Mouse (Mus musculus) liver, embryonic 16.5 days (tissue): ENCODE results near the gene Frmd4a. TPM values are rescaled to one million over a fixed set of nuclear protein-coding genes. Genes with fewer than 3 reads are reported as not detected.
"Not testable (repeated sequence)": the region's sequence is repeated elsewhere in the genome, so short reads cannot be mapped to it uniquely, and the experiment has no call there.

Source experiments
- ATAC-seq: fragments of 200-750 bp; cut with Nextera tagmentation; 2 replicates; pipeline ENCODE4 v1.8.0; 2017; ENCODE audit warnings: low read depth, mild to moderate bottlenecking, moderate number of reproducible peaks, moderate library complexity
- H3K27ac ChIP-seq: fragments of 300-500 bp; sonication (generic); 2 replicates; pipeline ENCODE4 v1.5.1; 2014; ENCODE audit warnings: mild to moderate bottlenecking, low read length
- H3K27me3 ChIP-seq: fragments of 300-500 bp; sonication (generic); 2 replicates; pipeline ENCODE4 v1.6.1; 2014; ENCODE audit warnings: low read depth, low read length, mixed read lengths; ENCODE audit not compliant: control insufficient read depth, insufficient read depth
- H3K36me3 ChIP-seq: fragments of 300-500 bp; sonication (generic); 2 replicates; pipeline ENCODE4 v1.6.1; 2014; ENCODE audit warnings: mild to moderate bottlenecking; ENCODE audit not compliant: control insufficient read depth, insufficient read depth
- H3K4me1 ChIP-seq: fragments of 300-500 bp; sonication (generic); 2 replicates; pipeline ENCODE4 v1.6.1; 2014; ENCODE audit warnings: low read depth, low read length, mixed read lengths; ENCODE audit not compliant: control insufficient read depth
- H3K4me2 ChIP-seq: fragments of 300-500 bp; sonication (generic); 2 replicates; pipeline ENCODE4 v1.6.1; 2014; ENCODE audit warnings: low read depth, low read length, mixed read lengths
- H3K4me3 ChIP-seq: fragments of 300-500 bp; sonication (generic); 2 replicates; pipeline ENCODE4 v1.5.1; 2014; ENCODE audit warnings: low read depth, mild to moderate bottlenecking, low read length
- H3K9ac ChIP-seq: fragments of 300-500 bp; sonication (generic); 2 replicates; pipeline ENCODE4 v1.6.1; 2014; ENCODE audit warnings: low read depth, low read length
- H3K9me3 ChIP-seq: fragments of 300-500 bp; sonication (generic); replicated peaks from 2 replicates; pipeline ENCODE4 v1.6.1; 2016; ENCODE audit warnings: low read length; ENCODE audit not compliant: control insufficient read depth
- WGBS: fragments of 180-500 bp; shearing (Covaris S2); extraction: QIAGEN DNeasy Blood & Tissue Kit; methylation state at CpG from one replicate; pipeline ENCODE4 v1.1.7; 2014; ENCODE audit not compliant: insufficient replicate concordance; 5-methylcytosine and 5-hydroxymethylcytosine counted together
- polyA plus RNA-seq: library from polyadenylated mRNA; unstranded; fragments of >200 nt; fragmentation: Nextera tagmentation; extraction: Ambion mirVana; gene quantifications from 2 replicates; pipeline ENCODE4 v1.2.1, GENCODE M21; 2015

The Frmd4a gene
- polyA plus RNA-seq, 1 experiment from 2014 or later, result 19.8 TPM

DNA sequence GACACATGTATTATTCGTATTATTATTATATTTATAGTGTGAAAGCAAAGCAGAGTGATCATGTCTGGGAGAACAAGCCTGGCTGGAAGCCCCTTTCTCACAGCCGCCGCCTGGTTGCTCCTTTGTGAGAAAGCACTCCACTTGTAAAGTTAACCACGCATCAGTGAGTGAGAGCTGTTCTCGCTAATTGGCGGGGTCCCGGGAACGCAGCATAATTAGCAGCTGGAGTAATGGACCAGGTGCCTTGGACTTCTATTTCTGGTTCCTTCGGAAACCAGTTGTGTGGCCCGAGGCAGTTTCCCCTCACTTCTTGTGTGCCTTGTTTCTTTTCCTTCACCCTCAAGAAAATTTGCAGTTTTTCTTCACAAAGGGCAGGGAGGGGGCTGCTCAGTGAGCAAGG lies 538.7 kb downstream of the Frmd4a start:
- Histone ChIP-seq H3K9me3 (no peaks in the 10 kb centered on the region), H3K4me3 (no peak overlapping the region), H3K27me3 (no peaks in the 10 kb centered on the region), H3K4me1 (peaks cover 43% of the 10 kb centered on the region), H3K9ac (no peak overlapping the region), H3K4me2 (no peak overlapping the region), H3K27ac (no peak overlapping the region), H3K36me3 (no peaks in the 10 kb centered on the region)
- ATAC-seq, result no peak
- WGBS, result 80% methylated on average over 10 of the region's 10 CpGs

DNA sequence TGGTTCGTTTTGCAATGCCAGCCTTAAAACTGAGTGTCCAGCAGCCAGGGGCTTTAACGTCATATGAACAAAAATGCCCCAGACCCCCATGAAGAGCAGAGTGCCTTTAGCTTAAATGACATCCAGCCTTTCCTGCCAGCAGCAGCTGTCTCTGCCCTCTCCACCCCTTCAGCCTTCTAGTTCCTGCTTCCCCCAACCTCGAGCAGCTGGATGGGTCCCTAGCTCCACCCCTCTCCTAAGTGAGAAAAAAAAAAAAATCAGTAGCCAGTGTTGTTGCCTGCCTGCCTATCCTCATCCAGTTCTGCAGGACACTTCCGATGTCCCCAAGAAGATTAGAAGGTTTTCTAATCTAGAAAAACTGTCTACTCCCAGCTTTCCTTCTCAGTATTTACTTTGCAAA lies 539.5 kb downstream of the Frmd4a start:
- Histone ChIP-seq H3K4me3 (0 out of 2 replicates have a peak overlapping the region, but pooled peaks have one; percentile 6), H3K9me3 (no peaks in the 10 kb centered on the region), H3K9ac (peak overlapping the region; percentile 49), H3K27me3 (no peaks in the 10 kb centered on the region), H3K27ac (peak overlapping the region; percentile 97), H3K4me1 (peaks cover 38% of the 10 kb centered on the region), H3K4me2 (peak overlapping the region; percentile 54), H3K36me3 (0 out of 2 replicates have a peak, but pooled peaks cover under 1% of the 10 kb centered on the region)
- WGBS, result 12% methylated on average over 4 of the region's 4 CpGs
- ATAC-seq, result no peak

GRCm38 (mm10) chr2:4557466-4557865 lies 539.9 kb downstream of the Frmd4a start:
- H3K27ac ChIP-seq, result peak overlapping the region; percentile 97
- 27% methylated on average over 4 of the region's 4 CpGs for WGBS
- peaks cover 37% of the 10 kb centered on the region for H3K4me1 ChIP-seq
- peak overlapping the region; percentile 49 for H3K9ac ChIP-seq
- H3K4me3 ChIP-seq, result peak overlapping the region; percentile 24
- no peaks in the 10 kb centered on the region for H3K27me3 ChIP-seq
- peak overlapping the region; percentile 54 for H3K4me2 ChIP-seq
- H3K9me3 ChIP-seq, result no peaks in the 10 kb centered on the region
- H3K36me3 ChIP-seq, result 0 out of 2 replicates have a peak, but pooled peaks cover 2% of the 10 kb centered on the region
- no peak for ATAC-seq

DNA sequence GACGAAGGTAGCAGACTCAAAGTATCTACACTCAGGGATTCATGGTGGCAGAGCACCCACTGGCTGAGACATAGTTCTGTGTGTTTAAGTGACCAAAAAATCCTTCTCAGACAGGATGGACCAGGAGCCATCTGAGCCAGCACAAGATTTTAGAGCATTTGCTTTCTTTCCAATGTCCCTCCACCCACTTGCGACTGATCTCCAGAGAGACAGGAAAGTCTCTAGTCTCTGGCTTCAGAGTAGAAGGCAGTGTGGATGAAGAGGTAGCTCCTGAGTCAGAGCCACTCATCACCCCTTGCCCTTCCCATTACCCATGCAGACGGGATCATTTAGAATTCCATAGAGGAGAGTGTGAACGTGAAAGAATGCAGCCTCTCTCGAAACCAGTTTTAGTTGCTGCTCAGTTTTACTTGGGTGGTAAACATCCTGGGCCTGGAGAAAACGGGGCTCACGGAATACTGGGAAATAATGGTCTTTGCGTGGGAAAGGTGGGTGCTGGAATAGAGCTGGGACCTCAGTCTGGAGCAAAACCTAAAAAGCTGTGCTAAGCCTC lies 541.2 kb downstream of the Frmd4a start:
- Histone ChIP-seq H3K9ac (peak overlapping the region; percentile 81), H3K27me3 (no peaks in the 10 kb centered on the region), H3K4me1 (peaks cover 41% of the 10 kb centered on the region), H3K4me2 (peak overlapping the region; percentile 76), H3K9me3 (no peaks in the 10 kb centered on the region), H3K27ac (peak overlapping the region; percentile 97), H3K4me3 (peak overlapping the region; percentile 73), H3K36me3 (peaks cover 3% of the 10 kb centered on the region; the same call in 1 of the 2 replicates)
- ATAC-seq, result no peak
- 11% methylated on average over 8 of the region's 8 CpGs for WGBS

DNA sequence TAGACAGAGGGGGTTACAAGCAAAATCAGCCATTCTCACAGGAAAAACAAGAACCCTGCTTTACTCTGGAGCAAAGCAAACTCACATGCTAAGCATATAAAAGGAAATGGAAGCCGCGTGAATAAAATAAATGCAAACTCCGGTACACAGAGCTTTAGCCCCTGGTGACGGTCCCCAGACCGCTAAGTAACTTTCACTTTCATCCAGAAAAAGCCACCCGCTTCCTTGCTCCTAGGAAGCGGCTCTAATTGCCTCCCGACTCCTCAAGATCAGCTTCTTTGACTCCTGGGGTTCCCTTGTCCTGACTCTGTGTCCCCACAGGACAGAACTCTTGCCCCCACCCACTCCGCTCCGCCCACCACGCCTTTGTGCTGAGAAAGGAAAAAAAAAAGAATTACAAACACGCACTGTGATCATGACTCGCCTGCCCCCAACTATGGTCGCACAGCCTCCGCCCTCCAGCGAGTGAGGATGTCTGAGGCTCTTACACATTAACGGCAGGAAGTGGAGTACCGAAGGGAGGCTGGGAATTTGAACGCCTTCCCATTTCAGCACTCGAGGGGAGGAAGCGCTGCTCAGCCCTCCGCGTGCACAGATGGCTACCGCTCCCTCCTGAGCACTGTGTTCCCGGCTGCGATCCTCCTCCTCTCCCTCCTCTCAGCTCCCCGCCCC lies 541.8 kb downstream of the Frmd4a start:
- peak; percentile 42 for ATAC-seq
- H3K4me1 ChIP-seq, result peaks cover 46% of the 10 kb centered on the region
- H3K9me3 ChIP-seq, result no peaks in the 10 kb centered on the region
- peaks cover 7% of the 10 kb centered on the region; the same call in 1 of the 2 replicates for H3K36me3 ChIP-seq
- H3K27ac ChIP-seq, result peak overlapping the region; percentile 97
- H3K4me2 ChIP-seq, result peak overlapping the region; percentile 76
- H3K27me3 ChIP-seq, result no peaks in the 10 kb centered on the region
- peak overlapping the region; percentile 73 for H3K4me3 ChIP-seq
- under 1% methylated on average over 27 of the region's 27 CpGs for WGBS
- H3K9ac ChIP-seq, result peak overlapping the region; percentile 81

DNA sequence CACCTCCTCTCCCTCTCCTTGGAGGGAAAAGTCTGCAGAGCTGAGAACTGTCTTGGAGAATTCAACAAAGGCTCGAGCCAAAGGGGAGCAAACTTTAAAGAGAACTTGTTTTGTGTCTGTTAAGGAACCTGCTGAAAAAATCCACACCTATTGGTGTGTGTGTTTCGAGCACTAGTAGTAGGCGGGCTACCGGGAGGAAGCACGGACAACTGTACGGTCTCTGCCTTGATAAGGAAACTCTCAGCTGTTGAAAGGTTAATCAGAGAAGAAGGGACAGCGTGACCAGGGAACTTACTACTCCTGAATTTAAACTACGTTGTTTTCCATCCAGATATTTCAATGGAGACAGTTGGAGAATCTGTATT lies 542.3 kb downstream of the Frmd4a start:
- Histone ChIP-seq H3K9ac (peak overlapping the region; percentile 81), H3K27ac (peak overlapping the region; percentile 97), H3K4me1 (peaks cover 52% of the 10 kb centered on the region), H3K9me3 (no peaks in the 10 kb centered on the region), H3K27me3 (no peaks in the 10 kb centered on the region), H3K4me3 (peak overlapping the region; percentile 73), H3K36me3 (peaks cover 11% of the 10 kb centered on the region), H3K4me2 (peak overlapping the region; percentile 76)
- under 1% methylated on average over 8 of the region's 8 CpGs for WGBS
- ATAC-seq, result peak; percentile 58

DNA sequence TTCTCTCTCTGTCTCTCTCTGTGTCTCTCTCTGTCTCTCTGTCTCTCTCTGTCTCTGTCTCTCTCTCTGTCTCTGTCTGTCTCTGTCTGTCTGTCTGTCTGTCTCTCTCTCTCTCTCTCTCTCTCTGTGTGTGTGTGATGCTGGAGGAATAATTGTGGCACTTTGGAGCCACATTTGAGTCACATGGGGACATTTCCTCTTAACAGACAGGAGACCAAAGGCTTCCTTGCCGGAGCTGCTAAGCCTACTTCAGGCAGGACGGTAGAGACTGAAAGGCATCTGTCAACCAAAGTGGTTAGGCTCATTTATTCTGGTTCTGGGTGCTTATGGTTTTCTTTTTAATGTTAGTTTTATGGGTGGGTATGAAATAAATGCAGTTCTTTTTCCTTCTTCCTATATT lies 543.0 kb downstream of the Frmd4a start:
- not testable (repeated sequence) for H3K27me3 ChIP-seq, H3K9me3 ChIP-seq, ATAC-seq
- H3K36me3 ChIP-seq, result peaks cover 17% of the 10 kb centered on the region
- H3K27ac ChIP-seq, result peak overlapping the region; percentile 97
- H3K4me3 ChIP-seq, result peak overlapping the region; percentile 73
- peak overlapping the region; percentile 81 for H3K9ac ChIP-seq
- 3% methylated on average over 2 of the region's 2 CpGs for WGBS
- H3K4me1 ChIP-seq, result peaks cover 53% of the 10 kb centered on the region
- peak overlapping the region; percentile 76 for H3K4me2 ChIP-seq

- H3K4me2 ChIP-seq, result peak overlapping the region; percentile 76
- H3K36me3 ChIP-seq, result peaks cover 23% of the 10 kb centered on the region
- peak; percentile 89 for ATAC-seq
- H3K4me3 ChIP-seq, result peak overlapping the region; percentile 73
- no peaks in the 10 kb centered on the region for H3K9me3 ChIP-seq
- 4% methylated on average over 5 of the region's 5 CpGs for WGBS
- peak overlapping the region; percentile 97 for H3K27ac ChIP-seq
- H3K9ac ChIP-seq, result peak overlapping the region; percentile 81
- H3K4me1 ChIP-seq, result peaks cover 58% of the 10 kb centered on the region
- no peaks in the 10 kb centered on the region for H3K27me3 ChIP-seq
These were observed 543.7 kb downstream of the Frmd4a start for GRCm38 (mm10) chr2:4561196-4561595.

GRCm38 (mm10) chr2:4562373-4562772 lies 544.9 kb downstream of the Frmd4a start:
- Histone ChIP-seq H3K36me3 (peaks cover 35% of the 10 kb centered on the region), H3K4me3 (peak overlapping the region; percentile 73), H3K9ac (peak overlapping the region; percentile 81), H3K9me3 (no peaks in the 10 kb centered on the region), H3K4me2 (peak overlapping the region; percentile 76), H3K4me1 (peaks cover 58% of the 10 kb centered on the region), H3K27me3 (no peaks in the 10 kb centered on the region), H3K27ac (peak overlapping the region; percentile 97)
- 53% methylated on average over 3 of the region's 3 CpGs for WGBS
- peak; percentile 10; the same call in 1 of the 2 replicates for ATAC-seq
